Mouse (Mus musculus) right cerebral cortex, postnatal 10 days (tissue): ENCODE data around the gene Fgfr2.

Experiments used
- DNase-seq, 2 experiments: peaks; one replicate each; pipeline ENCODE4 v3.0.0; 2021; ENCODE audit warnings: low spot score in 2 of 2

Fgfr2 gene

GRCm38 (mm10) chr7:131553771-131554175 lies 1569.4 kb downstream of the Fgfr2 start:
- no peak for DNase-seq

DNA sequence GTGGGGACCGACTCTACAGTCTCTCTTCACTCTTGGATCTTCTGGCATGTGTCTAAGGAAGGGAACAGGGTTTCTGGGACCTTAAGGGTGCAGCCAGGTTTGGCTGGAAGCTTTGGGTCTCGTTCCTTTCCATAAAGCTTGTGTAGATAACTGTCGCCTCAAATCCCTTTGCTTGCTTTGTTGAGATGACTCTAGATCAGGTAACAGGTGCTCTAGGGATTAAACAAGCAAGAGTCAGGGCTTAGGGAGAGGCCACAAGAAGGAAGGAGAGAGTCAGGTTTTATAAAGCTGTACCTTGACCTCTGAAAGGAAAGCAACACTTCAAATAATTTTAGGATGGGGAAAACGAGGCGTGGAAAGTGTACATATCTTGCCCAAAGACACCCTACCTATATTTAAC lies 1570.4 kb downstream of the Fgfr2 start:
- no peak for DNase-seq

DNA sequence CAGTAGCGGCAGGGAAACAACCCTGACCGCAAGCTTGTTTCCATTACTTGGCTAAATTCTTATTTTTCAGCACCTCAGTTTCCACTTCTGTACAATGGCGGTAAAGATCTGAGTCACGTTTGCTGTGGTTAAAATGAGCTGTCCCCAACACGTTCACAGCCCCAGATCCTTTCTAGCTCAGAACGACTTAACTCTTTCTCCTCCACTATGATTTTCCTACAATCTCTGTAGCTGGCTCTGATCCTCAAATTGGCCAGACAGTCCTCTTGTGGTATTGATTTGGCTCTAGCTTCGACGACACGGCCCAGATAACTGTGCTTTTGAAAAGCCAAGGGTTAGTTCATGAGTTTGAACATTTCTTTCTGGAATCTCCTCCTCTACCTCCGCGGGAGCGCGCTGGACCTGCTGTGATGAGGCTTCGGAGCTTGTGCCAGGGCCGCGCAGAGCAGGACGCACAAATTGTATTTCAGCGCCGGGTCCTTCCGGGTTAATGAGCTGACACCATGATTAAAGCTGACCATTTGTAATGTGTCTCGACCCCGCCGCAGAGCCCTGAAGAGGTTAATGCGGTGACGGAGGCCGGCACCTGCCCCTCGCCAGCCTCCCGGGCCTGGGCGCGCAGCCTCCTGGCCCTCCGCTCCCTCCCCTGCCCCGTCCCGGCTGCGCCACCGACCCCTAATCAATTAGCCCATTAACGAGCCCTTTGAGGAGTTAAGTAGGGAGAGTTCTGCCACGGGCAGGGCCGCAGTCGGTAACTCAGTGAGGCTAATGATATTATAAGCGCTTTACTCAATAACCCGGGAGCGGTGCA lies 1571.0 kb downstream of the Fgfr2 start:
- DNase-seq, result no peak

GRCm38 (mm10) chr7:131551471-131551870 lies 1571.7 kb downstream of the Fgfr2 start:
- no peak for DNase-seq

- DNase-seq, result no peak
Measured at GRCm38 (mm10) chr7:131548473-131548872, 1574.7 kb downstream of the Fgfr2 start, which contains the start of gene Hmx2. TSS of gene Hmx2 (plus strand) at chr7:131548773.

GRCm38 (mm10) chr7:131547481-131547880 lies 1575.7 kb downstream of the Fgfr2 start:
- DNase-seq, result no peak

GRCm38 (mm10) chr7:131546423-131546822 lies 1576.7 kb downstream of the Fgfr2 start:
- DNase-seq, result no peak

DNA sequence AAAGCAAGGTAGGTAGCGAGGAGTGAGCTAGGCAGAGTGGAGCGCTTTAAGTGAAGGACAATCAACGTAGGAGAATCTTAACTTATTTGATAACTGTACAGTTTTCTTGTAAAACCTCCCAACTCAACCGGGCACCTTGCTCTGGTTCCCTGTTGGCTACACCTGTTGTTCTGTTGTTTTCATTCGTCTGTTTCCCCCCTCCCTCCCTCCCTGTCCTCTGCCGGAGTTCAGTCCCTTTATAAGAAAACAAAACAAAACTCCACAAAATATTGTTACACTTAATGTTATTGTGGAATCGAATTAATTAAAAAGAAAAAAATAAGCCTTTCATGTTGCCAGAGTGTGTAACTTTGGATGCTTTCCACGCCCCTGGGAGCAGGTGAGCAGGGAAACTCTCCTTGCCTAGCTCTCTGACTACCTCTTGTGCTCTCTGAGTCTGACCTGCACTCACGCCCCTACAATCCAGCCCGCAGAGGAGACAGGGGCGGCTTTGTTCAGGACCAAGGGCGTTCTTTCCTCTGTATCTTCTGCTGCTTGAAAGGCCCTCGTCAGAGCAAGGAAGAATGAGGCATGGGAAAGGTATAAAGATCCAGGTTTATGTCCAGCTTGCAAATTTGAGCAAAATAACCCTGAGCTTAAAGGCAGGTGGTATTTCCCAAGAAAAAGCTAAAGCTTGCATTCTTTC lies 1577.3 kb downstream of the Fgfr2 start:
- no peak for DNase-seq

- no peak for DNase-seq
Measured at GRCm38 (mm10) chr7:131544871-131545270, 1578.3 kb downstream of the Fgfr2 start.

- no peak for DNase-seq
Measured at GRCm38 (mm10) chr7:131543623-131544481, 1579.3 kb downstream of the Fgfr2 start.

GRCm38 (mm10) chr7:131542872-131543622 lies 1580.1 kb downstream of the Fgfr2 start:
- no peak for DNase-seq

DNA sequence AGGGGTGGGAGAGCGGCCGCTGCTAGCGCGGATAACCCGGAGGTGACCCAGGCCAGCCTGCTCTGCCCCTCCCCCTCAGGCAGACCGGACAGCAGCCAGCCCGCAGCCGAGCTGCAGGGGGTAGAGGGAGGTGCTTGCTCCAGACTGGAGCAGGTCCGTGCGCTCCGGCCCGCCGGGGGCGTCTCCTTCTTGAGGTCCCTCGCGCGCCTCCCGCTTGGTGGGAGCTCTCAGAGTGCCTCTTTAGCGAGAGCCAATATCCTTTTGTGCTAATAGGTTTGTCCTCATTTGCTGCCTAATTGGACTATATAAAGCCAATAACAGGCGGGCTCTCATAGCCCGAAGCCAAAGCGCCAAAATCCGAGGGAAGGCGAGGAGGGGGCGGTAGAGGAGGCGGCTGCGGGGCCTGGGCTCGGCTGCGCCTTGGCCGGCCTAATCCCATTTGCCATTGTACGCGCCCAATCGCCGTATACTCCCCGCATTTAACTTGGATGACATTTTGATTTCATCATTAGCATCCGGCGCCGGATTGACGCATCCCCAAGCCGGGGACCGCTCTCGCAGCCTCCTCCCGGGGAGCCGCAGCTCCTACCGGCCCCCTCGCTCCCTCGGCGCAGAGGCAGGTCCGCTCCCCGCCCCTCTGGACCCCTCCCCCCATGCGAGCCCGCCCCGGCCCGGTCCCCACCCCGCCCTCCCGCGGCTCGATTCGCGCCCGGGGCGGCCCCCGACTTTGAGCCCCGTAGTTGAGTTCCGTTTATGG lies 1580.9 kb downstream of the Fgfr2 start, which contains the start of gene Hmx3:
Gene Hmx3 (plus strand): TSS at position 753 of the 757 bp plus-strand sequence.
- no peak for DNase-seq

DNA sequence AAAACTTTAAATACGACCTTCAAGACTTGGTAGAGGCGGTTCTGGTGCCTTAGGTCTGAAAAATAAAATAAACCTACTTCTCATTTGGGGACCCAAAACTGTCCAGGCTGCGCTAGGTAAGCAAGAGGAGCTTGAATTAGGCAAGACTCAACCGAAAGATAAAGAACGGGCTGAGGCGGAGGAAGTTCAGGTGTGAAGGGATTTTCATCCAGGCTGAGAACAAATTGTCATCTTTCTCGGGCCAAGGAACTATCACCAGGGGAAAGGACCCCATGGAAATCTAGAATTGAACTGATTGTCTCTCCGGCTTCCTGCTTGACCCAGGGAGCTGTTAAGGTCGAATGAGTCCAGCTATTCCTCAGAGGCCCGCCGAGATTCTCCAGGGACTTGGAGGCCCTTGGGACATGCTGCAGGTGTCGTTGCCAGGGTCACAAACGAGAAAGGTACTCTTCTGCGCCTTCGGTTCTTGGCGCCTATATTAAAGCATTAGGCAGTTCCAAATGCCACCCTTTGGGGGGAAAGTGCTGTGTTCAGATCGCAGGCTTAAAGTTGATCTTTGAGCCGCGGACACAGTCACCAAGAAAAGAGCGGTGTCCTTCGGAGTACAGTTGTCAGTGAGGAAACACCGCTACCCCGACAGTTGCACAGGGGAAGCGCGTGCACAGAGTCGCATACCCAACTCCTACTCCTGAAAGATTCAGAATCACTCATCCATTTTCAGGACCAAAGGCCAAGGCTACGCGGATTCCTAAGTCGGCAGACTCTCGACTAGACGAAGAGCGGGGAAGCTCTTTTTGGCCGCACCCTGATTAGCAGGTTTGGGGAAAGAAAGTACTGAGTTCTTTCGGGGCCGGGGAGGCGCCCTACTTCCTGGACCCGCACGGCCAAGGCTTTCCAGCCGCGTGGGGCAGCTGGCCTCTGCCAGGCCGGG lies 1581.7 kb downstream of the Fgfr2 start:
- DNase-seq, result no peak

DNA sequence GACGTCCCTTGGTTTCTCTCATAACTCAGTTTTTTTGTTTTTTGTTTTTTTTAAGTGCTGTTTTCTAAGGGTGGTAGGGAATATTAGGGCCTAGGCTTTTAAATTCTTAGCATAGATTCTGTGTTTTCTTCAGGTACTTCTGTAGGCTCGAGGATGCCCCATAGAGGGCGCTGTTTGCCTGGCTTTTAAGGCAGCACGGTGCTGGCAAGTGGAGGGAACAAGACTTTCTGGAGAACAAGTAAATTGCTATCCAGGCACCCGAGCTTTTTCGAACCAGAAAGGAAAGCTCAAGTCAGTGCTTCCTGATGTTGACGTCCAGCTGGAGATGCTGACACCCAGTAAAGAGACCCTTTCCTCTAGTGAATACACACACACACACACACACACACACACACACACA lies 1583.2 kb downstream of the Fgfr2 start:
- DNase-seq, result peak; percentile 84 to 90

GRCm38 (mm10) chr7:131503739-131504138 lies 1619.4 kb downstream of the Fgfr2 start:
- no peak for DNase-seq

DNA sequence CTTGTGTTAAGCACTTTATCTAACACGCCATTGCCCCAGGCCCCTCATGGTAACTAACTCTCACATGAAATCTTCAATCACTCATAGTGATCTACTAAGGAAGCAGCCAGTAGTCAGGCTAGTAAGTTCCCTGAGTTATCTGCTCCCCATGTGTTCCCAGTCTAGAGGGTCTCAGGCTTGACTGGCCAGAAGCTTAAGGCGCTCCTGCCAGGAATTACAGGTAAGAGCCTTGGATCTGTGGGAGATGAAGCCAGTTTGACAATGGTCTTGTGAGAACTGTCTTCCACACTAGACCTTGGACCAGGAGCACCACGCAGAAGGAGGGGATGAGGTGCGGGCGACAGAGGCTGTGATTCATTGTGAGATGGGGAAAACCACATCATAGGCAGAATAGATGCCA lies 1644.7 kb downstream of the Fgfr2 start:
- DNase-seq, result no peak

GRCm38 (mm10) chr7:131477140-131477539 lies 1646.0 kb downstream of the Fgfr2 start:
- no peak for DNase-seq

- DNase-seq, result no peak
Measured at GRCm38 (mm10) chr7:131471551-131471950, 1651.6 kb downstream of the Fgfr2 start.

DNA sequence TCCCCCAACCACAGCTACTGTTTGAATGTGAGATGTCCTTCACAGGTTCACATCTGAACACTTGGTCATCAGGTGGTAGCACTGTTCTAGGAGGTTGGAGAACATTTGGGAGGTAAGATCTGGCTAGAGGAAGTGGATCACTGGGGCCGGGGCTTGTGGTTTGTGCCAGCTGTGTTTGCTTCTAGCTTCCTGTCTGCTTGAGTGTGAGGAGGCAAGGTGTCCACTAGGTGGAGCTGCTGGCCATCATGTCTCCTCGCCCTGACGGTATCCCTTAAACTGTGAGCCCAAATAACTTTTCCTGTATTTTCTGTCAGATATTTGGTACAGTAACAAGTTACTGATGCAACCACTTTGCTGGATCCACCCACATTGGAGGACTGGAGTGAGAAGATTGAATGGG lies 1653.6 kb downstream of the Fgfr2 start:
- no peak for DNase-seq
